Mouse (Mus musculus): ENCODE results near the gene Lrp5. TPM values are rescaled to one million over a fixed set of nuclear protein-coding genes. Genes with fewer than 3 reads are reported as not detected.

Lrp5 gene
- polyA plus RNA-seq, 1 experiment from 2014 or later, result 2.3 TPM

GRCm38 (mm10) chr19:3685611-3686214, 651 bp downstream of the Lrp5 start:
- under 1% methylated on average over 44 of the region's 45 CpGs for WGBS
- Histone ChIP-seq H3K4me3 (replicated peaks; ENCODE audit: low read length) (peak overlapping the region; percentile 89), H3K27ac (ENCODE audit: low read length) (peak overlapping the region; percentile 15; the same call in 1 of the 2 replicates), H3K27me3 (replicated peaks; ENCODE audit: control insufficient read depth, insufficient read depth, low read length) (no peaks in the 10 kb centered on the region), H3K9me3 (ENCODE audit: control insufficient read depth, low read length) (no peaks in the 10 kb centered on the region), H3K4me1 (replicated peaks; ENCODE audit: control insufficient read depth, insufficient read depth, low read length) (peaks cover 38% of the 10 kb centered on the region), H3K36me3 (ENCODE audit: control insufficient read depth, insufficient read depth) (no peaks in the 10 kb centered on the region), H3K9ac (replicated peaks; ENCODE audit: low read depth, low read length) (peak overlapping the region; percentile 79), H3K4me2 (ENCODE audit: low read length) (peak overlapping the region; percentile 98)
- peak; percentile 32 for ATAC-seq

- WGBS, result 11% methylated on average over 11 of the region's 11 CpGs
- peak overlapping the region; percentile 79 for H3K9ac ChIP-seq (replicated peaks; ENCODE audit: low read depth, low read length)
- ATAC-seq, result no peak
- no peaks in the 10 kb centered on the region for H3K36me3 ChIP-seq (ENCODE audit: control insufficient read depth, insufficient read depth)
- peak overlapping the region; percentile 89 for H3K4me3 ChIP-seq (replicated peaks; ENCODE audit: low read length)
- no peaks in the 10 kb centered on the region for H3K9me3 ChIP-seq (ENCODE audit: control insufficient read depth, low read length)
- peaks cover 41% of the 10 kb centered on the region for H3K4me1 ChIP-seq (replicated peaks; ENCODE audit: control insufficient read depth, insufficient read depth, low read length)
- peak overlapping the region; percentile 98 for H3K4me2 ChIP-seq (ENCODE audit: low read length)
- H3K27ac ChIP-seq (ENCODE audit: low read length), result peak overlapping the region; percentile 19; the same call in 1 of the 2 replicates
- H3K27me3 ChIP-seq (replicated peaks; ENCODE audit: control insufficient read depth, insufficient read depth, low read length), result no peaks in the 10 kb centered on the region
These were observed 1.3 kb downstream of the Lrp5 start for GRCm38 (mm10) chr19:3684957-3685580.

GRCm38 (mm10) chr19:3684414-3684813, 1.9 kb downstream of the Lrp5 start:
- ATAC-seq, result no peak
- no peaks in the 10 kb centered on the region for H3K27me3 ChIP-seq (replicated peaks; ENCODE audit: control insufficient read depth, insufficient read depth, low read length)

GRCm38 (mm10) chr19:3681310-3681934, 4.9 kb downstream of the Lrp5 start:
- H3K36me3 ChIP-seq (ENCODE audit: control insufficient read depth, insufficient read depth), result no peaks in the 10 kb centered on the region
- WGBS, result 17% methylated on average over 13 of the region's 13 CpGs
- no peaks in the 10 kb centered on the region for H3K9me3 ChIP-seq (ENCODE audit: control insufficient read depth, low read length)
- no peak overlapping the region for H3K4me3 ChIP-seq (replicated peaks; ENCODE audit: low read length)
- H3K4me1 ChIP-seq (replicated peaks; ENCODE audit: control insufficient read depth, insufficient read depth, low read length), result peaks cover 37% of the 10 kb centered on the region
- H3K9ac ChIP-seq (replicated peaks; ENCODE audit: low read depth, low read length), result peak overlapping the region; percentile 9; the same call in 1 of the 2 replicates
- peak overlapping the region; percentile 16; the same call in 1 of the 2 replicates for H3K4me2 ChIP-seq (ENCODE audit: low read length)
- no peaks in the 10 kb centered on the region for H3K27me3 ChIP-seq (replicated peaks; ENCODE audit: control insufficient read depth, insufficient read depth, low read length)
- ATAC-seq, result peak; percentile 79
- H3K27ac ChIP-seq (ENCODE audit: low read length), result peak overlapping the region; percentile 65

More at GRCm38 (mm10) chr19:3684414-3684813, 1.9 kb downstream of the Lrp5 start:
- Histone ChIP-seq H3K27ac (ENCODE audit: low read length) (peak overlapping the region; percentile 42), H3K36me3 (ENCODE audit: control insufficient read depth, insufficient read depth) (no peaks in the 10 kb centered on the region), H3K4me1 (replicated peaks; ENCODE audit: control insufficient read depth, insufficient read depth, low read length) (peaks cover 41% of the 10 kb centered on the region), H3K9me3 (ENCODE audit: control insufficient read depth, low read length) (no peaks in the 10 kb centered on the region), H3K9ac (replicated peaks; ENCODE audit: low read depth, low read length) (no peak overlapping the region), H3K4me3 (replicated peaks; ENCODE audit: low read length) (peak overlapping the region; percentile 89; the same call in 1 of the 2 replicates), H3K4me2 (ENCODE audit: low read length) (peak overlapping the region; percentile 98)
- WGBS, result 0% methylated on average over 1 of the region's 1 CpGs

GRCm38 (mm10) chr19:3680732-3681131, 5.6 kb downstream of the Lrp5 start:
- Histone ChIP-seq H3K4me3 (replicated peaks; ENCODE audit: low read length) (no peak overlapping the region), H3K27me3 (replicated peaks; ENCODE audit: control insufficient read depth, insufficient read depth, low read length) (no peaks in the 10 kb centered on the region), H3K4me2 (ENCODE audit: low read length) (no peak overlapping the region), H3K27ac (ENCODE audit: low read length) (peak overlapping the region; percentile 65), H3K4me1 (replicated peaks; ENCODE audit: control insufficient read depth, insufficient read depth, low read length) (peaks cover 36% of the 10 kb centered on the region), H3K36me3 (ENCODE audit: control insufficient read depth, insufficient read depth) (no peaks in the 10 kb centered on the region), H3K9ac (replicated peaks; ENCODE audit: low read depth, low read length) (no peak overlapping the region), H3K9me3 (ENCODE audit: control insufficient read depth, low read length) (no peaks in the 10 kb centered on the region)
- no peak for ATAC-seq
- WGBS, result 87% methylated on average over 7 of the region's 7 CpGs

- H3K27me3 ChIP-seq (replicated peaks; ENCODE audit: control insufficient read depth, insufficient read depth, low read length), result no peaks in the 10 kb centered on the region
- peaks cover 5% of the 10 kb centered on the region for H3K4me1 ChIP-seq (replicated peaks; ENCODE audit: control insufficient read depth, insufficient read depth, low read length)
- no peak overlapping the region for H3K27ac ChIP-seq (ENCODE audit: low read length)
- H3K9me3 ChIP-seq (ENCODE audit: control insufficient read depth, low read length), result no peaks in the 10 kb centered on the region
- no peak for ATAC-seq
- H3K4me3 ChIP-seq (replicated peaks; ENCODE audit: low read length), result no peak overlapping the region
- no peaks in the 10 kb centered on the region for H3K36me3 ChIP-seq (ENCODE audit: control insufficient read depth, insufficient read depth)
- no peak overlapping the region for H3K4me2 ChIP-seq (ENCODE audit: low read length)
- H3K9ac ChIP-seq (replicated peaks; ENCODE audit: low read depth, low read length), result no peak overlapping the region
- 93% methylated on average over 8 of the region's 8 CpGs for WGBS
These were observed 12.1 kb downstream of the Lrp5 start for GRCm38 (mm10) chr19:3674122-3674855.

GRCm38 (mm10) chr19:3673149-3673548, 13.2 kb downstream of the Lrp5 start:
- no peak overlapping the region for H3K27ac ChIP-seq (ENCODE audit: low read length)
- WGBS, result 96% methylated on average over 2 of the region's 2 CpGs
- H3K4me2 ChIP-seq (ENCODE audit: low read length), result no peak overlapping the region
- no peaks in the 10 kb centered on the region for H3K27me3 ChIP-seq (replicated peaks; ENCODE audit: control insufficient read depth, insufficient read depth, low read length)
- H3K4me3 ChIP-seq (replicated peaks; ENCODE audit: low read length), result no peak overlapping the region
- peaks cover 8% of the 10 kb centered on the region for H3K4me1 ChIP-seq (replicated peaks; ENCODE audit: control insufficient read depth, insufficient read depth, low read length)
- no peaks in the 10 kb centered on the region for H3K36me3 ChIP-seq (ENCODE audit: control insufficient read depth, insufficient read depth)
- ATAC-seq, result no peak
- H3K9ac ChIP-seq (replicated peaks; ENCODE audit: low read depth, low read length), result no peak overlapping the region
- no peaks in the 10 kb centered on the region for H3K9me3 ChIP-seq (ENCODE audit: control insufficient read depth, low read length)

GRCm38 (mm10) chr19:3669100-3669499, 17.3 kb downstream of the Lrp5 start:
- no peaks in the 10 kb centered on the region for H3K27me3 ChIP-seq (replicated peaks; ENCODE audit: control insufficient read depth, insufficient read depth, low read length)
- H3K4me2 ChIP-seq (ENCODE audit: low read length), result no peak overlapping the region
- no peak overlapping the region for H3K9ac ChIP-seq (replicated peaks; ENCODE audit: low read depth, low read length)
- H3K4me1 ChIP-seq (replicated peaks; ENCODE audit: control insufficient read depth, insufficient read depth, low read length), result peaks cover 8% of the 10 kb centered on the region
- 38% methylated on average over 13 of the region's 13 CpGs for WGBS
- ATAC-seq, result no peak
- no peak overlapping the region for H3K27ac ChIP-seq (ENCODE audit: low read length)
- no peak overlapping the region for H3K4me3 ChIP-seq (replicated peaks; ENCODE audit: low read length)
- no peaks in the 10 kb centered on the region for H3K9me3 ChIP-seq (ENCODE audit: control insufficient read depth, low read length)
- H3K36me3 ChIP-seq (ENCODE audit: control insufficient read depth, insufficient read depth), result no peaks in the 10 kb centered on the region

- Histone ChIP-seq H3K9me3 (ENCODE audit: control insufficient read depth, low read length) (no peaks in the 10 kb centered on the region), H3K4me1 (replicated peaks; ENCODE audit: control insufficient read depth, insufficient read depth, low read length) (peaks cover 8% of the 10 kb centered on the region), H3K4me3 (replicated peaks; ENCODE audit: low read length) (no peak overlapping the region), H3K27ac (ENCODE audit: low read length) (no peak overlapping the region), H3K36me3 (ENCODE audit: control insufficient read depth, insufficient read depth) (no peaks in the 10 kb centered on the region), H3K4me2 (ENCODE audit: low read length) (no peak overlapping the region), H3K27me3 (replicated peaks; ENCODE audit: control insufficient read depth, insufficient read depth, low read length) (no peaks in the 10 kb centered on the region), H3K9ac (replicated peaks; ENCODE audit: low read depth, low read length) (no peak overlapping the region)
- 83% methylated on average over 10 of the region's 10 CpGs for WGBS
- no peak for ATAC-seq
These were observed 17.8 kb downstream of the Lrp5 start for GRCm38 (mm10) chr19:3668551-3668950.

Data from forebrain, embryonic 16.5 days (tissue).